Mouse (Mus musculus) kidney, postnatal 14 days (tissue): ENCODE results near the gene Olfr173.

Experiments
- DNase-seq: peaks from one replicate; pipeline ENCODE4 v3.0.0; 2022; ENCODE audit warnings: mixed read lengths

The Olfr173 gene

DNA sequence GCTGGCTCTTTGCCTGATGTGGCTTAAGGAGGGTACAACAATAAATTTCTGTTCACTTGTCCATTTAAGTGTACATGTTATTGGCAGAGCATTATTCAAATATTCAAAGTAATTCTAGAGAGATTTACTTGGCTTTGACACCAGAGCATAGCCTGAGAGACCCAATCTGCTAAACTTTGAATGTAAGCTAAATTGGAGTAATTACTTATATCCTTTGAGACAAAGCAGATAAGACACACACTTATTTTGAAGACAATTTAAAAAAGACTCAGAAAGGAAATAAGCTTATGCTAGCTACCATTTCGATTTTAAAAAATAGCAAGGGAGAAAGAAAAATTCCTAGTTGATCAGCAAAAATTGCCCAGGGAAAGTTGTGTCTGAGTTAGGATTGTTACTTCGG, at the start of gene Olfr173:
Gene Olfr173 (minus strand): TSS at position 101 of the 400 bp plus-strand sequence.
- DNase-seq: no peak

DNA sequence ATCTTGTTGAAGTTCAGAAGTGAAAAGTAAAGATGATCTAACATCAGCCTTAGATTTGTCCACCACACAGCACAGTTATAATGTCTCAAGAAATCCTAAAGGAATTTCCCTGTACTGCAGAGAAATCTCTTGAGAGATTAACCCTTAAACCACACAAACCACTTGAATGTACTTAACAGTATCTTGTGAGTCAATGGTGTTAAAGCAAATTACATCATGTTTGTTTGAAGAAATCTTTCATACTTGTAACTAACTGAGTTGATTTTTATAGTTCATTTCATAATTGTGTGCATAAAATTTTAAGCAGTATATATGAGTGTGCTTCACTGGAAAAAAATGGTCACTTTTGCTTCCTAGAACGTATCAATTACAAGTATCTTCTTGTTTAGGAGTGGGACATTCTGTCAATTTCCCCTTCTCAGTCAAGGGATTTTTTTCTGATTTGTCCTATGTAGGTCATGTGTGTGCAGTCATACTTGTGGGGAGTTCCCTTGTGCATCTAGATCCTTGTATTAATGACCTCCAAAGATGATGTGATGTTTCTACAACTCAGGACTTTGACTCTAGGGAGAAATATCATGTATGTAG, 26.8 kb upstream of the Olfr173 start, which contains the start of gene Olfr175-ps1:
Gene Olfr175-ps1 (minus strand): TSS at position 51 of the 588 bp plus-strand sequence.
- DNase-seq: no peak

DNA sequence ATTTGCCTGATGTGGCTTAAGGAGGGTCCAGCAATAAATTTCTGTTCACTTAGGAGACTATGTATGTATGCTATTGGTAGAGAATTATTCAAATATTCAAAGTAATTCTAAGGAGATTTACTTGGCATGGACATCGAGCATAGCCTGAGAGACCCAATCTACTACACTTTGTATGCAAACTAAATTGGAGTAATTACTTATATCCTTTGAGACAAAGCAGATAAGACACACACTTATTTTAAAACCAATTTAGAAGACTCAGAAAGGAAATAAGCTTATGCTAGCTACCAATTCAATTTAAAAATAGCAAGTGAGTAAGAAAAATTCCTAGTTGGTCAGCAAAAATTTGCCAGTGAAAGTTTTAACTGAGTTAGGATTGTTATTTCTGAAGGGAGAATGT, 37.0 kb downstream of the Olfr173 start, which contains the start of gene Olfr172:
Gene Olfr172 (minus strand): TSS at position 101 of the 400 bp plus-strand sequence.
- no peak for DNase-seq

DNA sequence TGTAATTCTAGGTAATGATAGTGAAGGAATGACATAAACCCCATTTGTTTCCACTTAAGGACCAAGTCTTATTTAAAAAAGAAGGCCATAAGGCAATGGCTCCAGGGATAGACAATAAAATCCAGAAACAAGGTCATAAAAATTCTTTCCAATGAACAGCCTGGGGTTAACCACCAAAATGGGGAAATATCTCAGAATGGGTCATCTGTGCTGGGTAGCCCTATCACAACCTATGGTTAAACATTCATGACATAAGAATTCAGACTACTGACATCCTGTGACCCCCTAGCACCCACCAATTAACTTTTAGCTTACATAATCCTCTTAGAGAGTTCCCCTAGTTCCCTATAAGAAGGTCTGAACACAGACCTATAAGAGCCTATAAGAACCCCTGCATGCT, 43.9 kb downstream of the Olfr173 start:
- DNase-seq: no peak

DNA sequence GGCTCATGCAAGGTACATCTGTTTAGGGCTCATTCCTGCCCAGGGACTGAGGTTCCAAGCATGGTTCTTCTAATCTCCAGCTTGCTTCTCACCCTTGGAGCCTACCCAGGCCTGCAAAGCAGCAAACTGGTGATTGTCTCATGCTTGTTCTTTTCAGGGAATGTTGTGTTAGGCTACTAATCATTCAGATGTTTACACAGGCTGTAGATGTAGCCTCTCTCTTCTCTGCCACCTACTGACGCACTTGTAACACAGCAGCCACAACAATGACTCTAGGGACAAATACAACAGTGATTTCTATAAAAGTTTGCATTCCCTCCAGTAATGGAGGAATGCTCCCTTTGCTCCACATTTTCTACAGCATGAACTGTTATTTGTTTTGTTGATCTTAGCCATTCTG, 48.8 kb downstream of the Olfr173 start:
- no peak for DNase-seq

DNA sequence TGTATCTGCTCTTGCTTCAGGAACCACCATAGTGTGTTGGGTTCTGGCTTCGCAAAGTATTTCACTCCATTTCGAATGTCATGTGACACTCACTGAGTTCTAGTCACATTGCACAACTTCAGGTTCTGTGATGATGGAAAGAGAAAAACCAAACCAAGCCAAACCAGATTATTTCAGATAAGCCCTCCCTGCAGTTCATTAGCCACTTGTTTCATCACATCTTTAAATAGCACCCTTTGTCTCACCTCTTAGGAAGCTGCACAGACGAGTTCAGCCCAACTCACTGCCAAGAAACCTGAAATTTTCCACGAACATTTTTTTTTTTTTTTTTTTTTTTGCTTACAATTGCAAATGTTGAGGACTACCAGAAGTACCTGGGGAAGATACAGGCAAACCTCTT, 53.4 kb downstream of the Olfr173 start:
- no peak for DNase-seq
